8 mouse cellular contexts compared by ENCODE assay signal in genomic region chr6:91417291-91417845, GRCm38 (mm10). TPM values are rescaled to one million over a fixed set of nuclear protein-coding genes. Genes with fewer than 3 reads are reported as not detected.
"Had no signal": no experiment of that assay in that cellular context is flagged by ENCODE, and none has a peak within 500 bp of the region (broad histone marks: within the 10 kb centered on the region; RNA-seq: fewer than 3 reads in every experiment).

No protein-coding gene starts in this region.

- DNase-seq: kidney, postnatal 14 days; kidney, postnatal 4 days; left cerebral cortex, postnatal 4 days; liver, postnatal 0 days; lung, embryonic 14.5 days; thymus, adult 18-20 months; thymus, postnatal 36 days had no signal

RNA-seq across cellular contexts. Expression of gene Wnt7a, which starts 6.2 kb away (rescaled TPM):
- total RNA-seq: megakaryocyte, adult 5-6 weeks had no signal
